ENCODE assay signal across 10 mouse cellular contexts in the genomic region with DNA sequence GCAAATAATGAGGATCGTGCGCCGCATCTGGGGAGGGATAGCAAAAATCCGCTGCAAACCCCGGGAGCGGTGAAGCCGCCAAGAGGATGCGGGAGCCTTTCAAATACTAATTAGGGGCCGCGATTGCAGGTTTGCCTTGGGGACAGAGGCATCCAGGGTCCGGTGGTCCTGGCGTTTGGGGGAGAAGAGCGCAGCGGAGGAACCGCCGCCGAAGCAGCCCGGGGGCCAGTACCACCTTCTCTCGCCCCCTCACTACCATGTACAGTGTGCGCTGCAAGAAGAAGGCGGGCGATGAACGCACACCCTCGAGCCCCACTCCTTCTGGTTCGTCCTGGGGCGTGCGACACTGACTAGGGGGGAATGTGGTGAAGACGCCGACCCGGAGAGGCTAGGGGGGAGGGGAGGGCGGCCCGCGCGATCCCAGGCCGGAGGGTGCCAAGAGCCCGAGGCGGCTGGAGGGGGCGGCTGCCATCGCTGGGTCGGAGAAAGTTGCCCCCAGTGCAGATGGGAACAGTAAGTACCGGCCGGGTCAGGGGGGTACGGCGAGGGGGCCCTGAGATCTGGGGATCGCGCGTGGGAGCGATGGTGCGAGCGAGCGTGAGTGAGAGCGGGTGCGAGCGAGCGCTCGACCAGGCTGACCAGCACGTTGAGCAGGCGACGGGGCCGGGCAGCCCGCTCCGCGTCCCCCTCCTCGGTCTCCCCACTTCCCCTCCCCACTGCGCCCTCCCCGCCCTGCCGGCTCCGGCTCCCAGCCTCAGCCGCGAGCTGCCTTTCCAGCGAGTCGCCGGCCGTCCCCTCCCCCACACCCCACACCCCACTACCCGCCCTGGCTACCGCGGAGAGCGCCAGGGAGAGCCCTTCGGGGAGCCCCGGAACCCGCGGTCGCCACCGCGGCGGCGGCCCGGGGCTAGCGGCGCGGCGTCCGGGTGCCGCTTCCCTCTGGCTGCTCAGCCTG. TPM values are rescaled to one million over a fixed set of nuclear protein-coding genes. Genes with fewer than 3 reads are reported as not detected.
DNase-seq lines count a peak whose midpoint lies in the region; ATAC-seq and TF ChIP-seq lines count a peak whose summit lies in the region.
"Had no signal": no experiment of that assay in that cellular context is flagged by ENCODE, and none has a peak within 500 bp of the region (broad histone marks: within the 10 kb centered on the region; RNA-seq: fewer than 3 reads in every experiment).

No protein-coding gene starts in this region.

- H3K4me3 ChIP-seq in heart, embryonic 12.5 days: peak overlapping the region; percentile 80
- peak overlapping the region; percentile 78 for H3K4me3 ChIP-seq in forebrain, embryonic 12.5 days (replicated peaks)
- H3K4me3 ChIP-seq in hindbrain, postnatal 0 days (ENCODE audit: low read length): peak overlapping the region; percentile 68
- H3K4me3 ChIP-seq in limb, embryonic 12.5 days (replicated peaks): peak overlapping the region; percentile 67
- H3K4me3 ChIP-seq in neural tube, embryonic 15.5 days (replicated peaks): peak overlapping the region; percentile 82

- H3K27ac ChIP-seq in heart, embryonic 12.5 days (ENCODE audit: poor library complexity, severe bottlenecking): peak overlapping the region; percentile 78
- H3K27ac ChIP-seq in forebrain, embryonic 12.5 days: peak overlapping the region; percentile 96
- H3K27ac ChIP-seq in hindbrain, postnatal 0 days: peak overlapping the region; percentile 98
- H3K27ac ChIP-seq in limb, embryonic 12.5 days: peak overlapping the region; percentile 84
- H3K27ac ChIP-seq in neural tube, embryonic 15.5 days (replicated peaks): peak overlapping the region; percentile 96
- H3K27ac ChIP-seq: macrophage had no signal

- intact Hi-C loops in heart, postnatal 25 days (cut with DNase I): no loop called here

- no peak for DNase-seq in heart, postnatal 25 days (ENCODE audit: low spot score)
- DNase-seq in hindbrain, postnatal 0 days (ENCODE audit: low spot score): peak; percentile 79
- DNase-seq in urinary bladder, postnatal 36 days (ENCODE audit: low spot score in 2 of 2): no peak

- ATAC-seq in heart, embryonic 12.5 days (ENCODE audit: insufficient number of reproducible peaks, low FRiP score): peak; percentile 76
- peak; percentile 51 for ATAC-seq in cerebellum, adult (ENCODE audit: insufficient number of reproducible peaks, low FRiP score, low TSS enrichment)
- ATAC-seq in forebrain, embryonic 12.5 days (ENCODE audit: low FRiP score): peak; percentile 80
- ATAC-seq in hindbrain, postnatal 0 days: peak; percentile 84
- peak; percentile 71 for ATAC-seq in limb, embryonic 12.5 days (ENCODE audit: insufficient number of reproducible peaks, insufficient read depth, low FRiP score, low TSS enrichment, low read depth)
- peak; percentile 80 for ATAC-seq in neural tube, embryonic 15.5 days (ENCODE audit: low FRiP score)

- no peaks in the 10 kb centered on the region for H3K9me3 ChIP-seq in heart, embryonic 12.5 days (replicated peaks)
- no peaks in the 10 kb centered on the region for H3K9me3 ChIP-seq in forebrain, embryonic 12.5 days
- no peaks in the 10 kb centered on the region for H3K9me3 ChIP-seq in hindbrain, postnatal 0 days (ENCODE audit: low read length)
- H3K9me3 ChIP-seq in limb, embryonic 12.5 days: no peaks in the 10 kb centered on the region
- no peaks in the 10 kb centered on the region for H3K9me3 ChIP-seq in neural tube, embryonic 15.5 days (replicated peaks)

- peak overlapping the region; percentile 93 for H3K4me2 ChIP-seq in heart, embryonic 12.5 days
- H3K4me2 ChIP-seq in forebrain, embryonic 12.5 days: peak overlapping the region; percentile 63
- peak overlapping the region; percentile 64 for H3K4me2 ChIP-seq in hindbrain, postnatal 0 days (ENCODE audit: low read depth, low read length)
- peak overlapping the region; percentile 91 for H3K4me2 ChIP-seq in limb, embryonic 12.5 days
- H3K4me2 ChIP-seq in neural tube, embryonic 15.5 days: peak overlapping the region; percentile 71

- no peaks in the 10 kb centered on the region for H3K36me3 ChIP-seq in heart, embryonic 12.5 days
- 0 out of 2 replicates have a peak, but pooled peaks cover 3% of the 10 kb centered on the region for H3K36me3 ChIP-seq in forebrain, embryonic 12.5 days (replicated peaks)
- no peaks in the 10 kb centered on the region for H3K36me3 ChIP-seq in hindbrain, postnatal 0 days (ENCODE audit: insufficient read depth, low read length)
- H3K36me3 ChIP-seq in limb, embryonic 12.5 days: no peaks in the 10 kb centered on the region
- 0 out of 2 replicates have a peak, but pooled peaks cover 7% of the 10 kb centered on the region for H3K36me3 ChIP-seq in neural tube, embryonic 15.5 days

- H3K9ac ChIP-seq in heart, embryonic 12.5 days: peak overlapping the region; percentile 80
- peak overlapping the region; percentile 87 for H3K9ac ChIP-seq in forebrain, embryonic 12.5 days
- H3K9ac ChIP-seq in hindbrain, postnatal 0 days (replicated peaks; ENCODE audit: low read length): peak overlapping the region; percentile 96
- peak overlapping the region; percentile 75 for H3K9ac ChIP-seq in limb, embryonic 12.5 days (replicated peaks)
- H3K9ac ChIP-seq in neural tube, embryonic 15.5 days (replicated peaks): peak overlapping the region; percentile 94

- WGBS in heart, embryonic 12.5 days: under 1% methylated on average over 75 of the region's 94 CpGs
- under 1% methylated on average over 76 of the region's 94 CpGs for WGBS in forebrain, embryonic 12.5 days
- WGBS in hindbrain, postnatal 0 days: 1% methylated on average over 76 of the region's 94 CpGs
- WGBS in limb, embryonic 12.5 days: under 1% methylated on average over 78 of the region's 94 CpGs
- WGBS in neural tube, embryonic 15.5 days: under 1% methylated on average over 75 of the region's 94 CpGs

- peaks cover 5% of the 10 kb centered on the region; the same call in 1 of the 2 replicates for H3K4me1 ChIP-seq in heart, embryonic 12.5 days (replicated peaks)
- peaks cover 14% of the 10 kb centered on the region for H3K4me1 ChIP-seq in forebrain, embryonic 12.5 days
- no peaks in the 10 kb centered on the region for H3K4me1 ChIP-seq in hindbrain, postnatal 0 days (ENCODE audit: insufficient read depth, low read length)
- H3K4me1 ChIP-seq in limb, embryonic 12.5 days (replicated peaks): peaks cover 13% of the 10 kb centered on the region; the same call in 1 of the 2 replicates
- peaks cover 19% of the 10 kb centered on the region; the same call in 1 of the 2 replicates for H3K4me1 ChIP-seq in neural tube, embryonic 15.5 days

- peaks cover 20% of the 10 kb centered on the region for H3K27me3 ChIP-seq in heart, embryonic 12.5 days (replicated peaks)
- H3K27me3 ChIP-seq in forebrain, embryonic 12.5 days: peaks cover 16% of the 10 kb centered on the region
- no peaks in the 10 kb centered on the region for H3K27me3 ChIP-seq in hindbrain, postnatal 0 days (ENCODE audit: insufficient read depth, low read length)
- peaks cover 35% of the 10 kb centered on the region for H3K27me3 ChIP-seq in limb, embryonic 12.5 days
- no peaks in the 10 kb centered on the region for H3K27me3 ChIP-seq in neural tube, embryonic 15.5 days (replicated peaks)

- no peak for TF ChIP-seq CTCF in hindbrain, postnatal 0 days (IDR thresholded peaks at IDR 0.05; ENCODE audit: low read depth)

RNA-seq across cellular contexts. Expression of a gene that starts 0.6 kb away (rescaled TPM):
- 25.1 and 26.8 TPM in 2 replicates for polyA plus RNA-seq in heart, embryonic 12.5 days (2016; fragmentation: Nextera tagmentation; extraction: Ambion mirVana)
- not detected for total RNA-seq in heart, postnatal 25 days (2021)
- polyA plus RNA-seq in forebrain, embryonic 12.5 days (2016; fragmentation: Nextera tagmentation; extraction: Ambion mirVana): 21.2 and 22.3 TPM in 2 replicates
- 55.5 and 60.5 TPM in 2 replicates for total RNA-seq in hindbrain, postnatal 0 days (2014; rRNA removed)
- polyA plus RNA-seq in hindbrain, postnatal 0 days (2015; fragmentation: Nextera tagmentation; extraction: Ambion mirVana): 30.7 and 31.4 TPM in 2 replicates
- 7.5 and 9.3 TPM in 2 replicates for polyA plus RNA-seq in limb, embryonic 12.5 days (2016; fragmentation: Nextera tagmentation; extraction: Ambion mirVana)
- 33.1 and 36.2 TPM in 2 replicates for polyA plus RNA-seq in neural tube, embryonic 15.5 days (2015; fragmentation: Nextera tagmentation; extraction: Ambion mirVana)
- total RNA-seq: MEL had no signal
- polyA plus RNA-seq: macrophage had no signal
